Mouse (Mus musculus): ENCODE data around the gene Ano6.

Ano6 gene

GRCm38 (mm10) chr15:95856684-95857595 is 66.3 kb downstream of the Ano6 start:
- DNase-seq (ENCODE audit: low spot score): no peak

GRCm38 (mm10) chr15:95858876-95859655 is 68.4 kb downstream of the Ano6 start:
- DNase-seq (ENCODE audit: low spot score): no peak

- DNase-seq (ENCODE audit: low spot score): no peak
Observed at GRCm38 (mm10) chr15:95863865-95864660, 73.4 kb downstream of the Ano6 start.

- DNase-seq (ENCODE audit: low spot score): no peak
Observed at GRCm38 (mm10) chr15:95865311-95866100, 74.9 kb downstream of the Ano6 start.

GRCm38 (mm10) chr15:95868172-95868571 is 77.5 kb downstream of the Ano6 start:
- no peak for DNase-seq (ENCODE audit: low spot score)

GRCm38 (mm10) chr15:95869611-95870010 is 79.0 kb downstream of the Ano6 start:
- no peak for DNase-seq (ENCODE audit: low spot score)

GRCm38 (mm10) chr15:95871631-95872030 is 81.0 kb downstream of the Ano6 start:
- DNase-seq (ENCODE audit: low spot score): no peak

- DNase-seq (ENCODE audit: low spot score): no peak
Observed at GRCm38 (mm10) chr15:95872447-95872846, 81.8 kb downstream of the Ano6 start.

- DNase-seq (ENCODE audit: low spot score): no peak
Observed at GRCm38 (mm10) chr15:95873276-95873675, 82.6 kb downstream of the Ano6 start.

- DNase-seq (ENCODE audit: low spot score): no peak
Observed at GRCm38 (mm10) chr15:95874216-95874615, 83.6 kb downstream of the Ano6 start.

- DNase-seq (ENCODE audit: low spot score): no peak
Observed at GRCm38 (mm10) chr15:95874726-95875125, 84.1 kb downstream of the Ano6 start.

GRCm38 (mm10) chr15:95875898-95876297 is 85.3 kb downstream of the Ano6 start:
- no peak for DNase-seq (ENCODE audit: low spot score)

- no peak for DNase-seq (ENCODE audit: low spot score)
Observed at GRCm38 (mm10) chr15:95880616-95881151, 90.0 kb downstream of the Ano6 start.

GRCm38 (mm10) chr15:95882436-95882835 is 91.8 kb downstream of the Ano6 start:
- DNase-seq (ENCODE audit: low spot score): no peak

- DNase-seq (ENCODE audit: low spot score): no peak
Observed at GRCm38 (mm10) chr15:95883559-95883958, 92.9 kb downstream of the Ano6 start.

GRCm38 (mm10) chr15:95884658-95885620 is 94.3 kb downstream of the Ano6 start:
- no peak for DNase-seq (ENCODE audit: low spot score)

- DNase-seq (ENCODE audit: low spot score): no peak
Observed at GRCm38 (mm10) chr15:95885953-95886820, 95.5 kb downstream of the Ano6 start.

GRCm38 (mm10) chr15:95887365-95887764 is 96.7 kb downstream of the Ano6 start:
- peak; percentile 11 for DNase-seq (ENCODE audit: low spot score)

GRCm38 (mm10) chr15:95888556-95888955 is 97.9 kb downstream of the Ano6 start:
- DNase-seq (ENCODE audit: low spot score): no peak

Data from ovary, adult 18-20 months (tissue).